Mouse (Mus musculus): ENCODE results near the gene Acrbp.

Gene Acrbp

GRCm38 (mm10) chr6:125071170-125071895, 21.8 kb downstream of the Acrbp start:
- no peak for DNase-seq (ENCODE audit: low spot score)

DNA sequence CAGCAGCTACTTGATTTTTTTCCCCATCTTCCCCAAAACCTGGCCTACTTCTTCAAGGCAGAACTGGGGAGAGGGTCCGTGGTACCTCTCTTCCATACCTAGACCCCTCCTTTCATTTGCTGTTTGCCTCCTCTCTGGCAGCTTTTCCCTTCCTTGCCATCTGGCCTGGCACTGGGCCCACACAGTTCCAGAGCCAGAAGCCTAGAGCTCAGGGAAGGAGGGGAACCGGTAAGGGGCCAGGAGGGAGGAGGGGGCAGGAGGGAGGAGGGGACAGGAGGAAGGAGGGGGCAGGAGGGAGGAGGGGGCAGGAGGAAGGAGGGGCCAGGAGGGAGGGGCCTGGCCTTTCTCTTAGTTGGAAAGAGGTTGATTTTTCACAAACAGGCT, 22.4 kb downstream of the Acrbp start:
- DNase-seq (ENCODE audit: low spot score) = no peak

- no peak for DNase-seq (ENCODE audit: low spot score)
Observed at GRCm38 (mm10) chr6:125073825-125074224, 24.3 kb downstream of the Acrbp start.

DNA sequence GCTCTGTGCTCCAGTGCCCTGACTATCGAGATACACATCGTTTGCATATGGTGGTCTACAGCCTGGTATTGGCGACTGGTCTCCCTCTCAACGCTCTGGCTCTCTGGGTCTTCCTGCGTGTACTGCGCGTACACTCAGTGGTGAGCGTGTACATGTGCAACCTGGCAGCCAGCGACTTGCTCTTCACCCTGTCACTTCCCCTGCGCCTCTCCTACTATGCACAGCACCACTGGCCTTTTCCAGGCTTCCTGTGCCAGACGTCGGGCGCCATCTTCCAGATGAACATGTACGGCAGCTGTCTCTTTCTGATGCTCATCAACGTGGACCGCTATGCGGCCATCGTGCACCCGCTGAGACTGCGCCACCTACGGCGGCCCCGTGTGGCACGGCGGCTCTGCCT, 31.9 kb downstream of the Acrbp start:
- no peak for DNase-seq (ENCODE audit: low spot score)

DNA sequence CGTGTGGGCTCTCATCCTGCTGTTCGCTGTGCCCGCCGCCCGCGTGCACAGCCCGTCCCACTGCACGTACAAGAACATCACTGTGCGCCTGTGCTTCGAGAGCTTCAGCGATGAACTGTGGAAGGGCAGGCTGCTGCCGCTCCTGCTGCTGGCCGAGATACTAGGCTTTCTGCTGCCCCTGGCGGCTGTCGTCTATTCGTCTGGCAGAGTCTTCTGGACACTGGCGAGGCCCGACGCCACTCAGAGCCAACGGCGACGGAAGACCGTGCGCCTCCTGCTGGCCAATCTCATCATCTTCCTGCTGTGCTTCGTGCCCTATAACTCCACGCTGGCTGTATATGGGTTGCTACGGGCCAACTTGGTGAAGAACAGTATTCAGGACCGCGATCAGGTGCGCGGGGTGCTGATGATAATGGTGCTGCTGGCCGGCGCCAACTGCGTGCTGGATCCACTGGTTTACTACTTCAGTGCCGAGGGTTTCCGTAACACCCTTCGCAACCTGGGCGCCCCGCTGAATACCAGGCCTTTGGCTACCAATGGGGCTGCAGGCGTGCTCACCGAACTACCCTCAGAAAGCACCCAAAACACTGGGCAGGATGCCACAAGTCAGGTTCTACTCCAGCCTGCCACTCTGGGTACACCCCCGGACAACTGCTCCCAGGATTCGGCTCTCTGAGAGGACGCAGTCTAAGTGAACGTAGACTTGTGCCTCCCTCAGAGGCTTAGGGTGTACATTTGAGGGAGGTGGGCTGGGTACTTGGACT, 32.5 kb downstream of the Acrbp start:
- no peak for DNase-seq (ENCODE audit: low spot score)

GRCm38 (mm10) chr6:125082801-125083386, 33.4 kb downstream of the Acrbp start:
- DNase-seq (ENCODE audit: low spot score) = no peak

DNA sequence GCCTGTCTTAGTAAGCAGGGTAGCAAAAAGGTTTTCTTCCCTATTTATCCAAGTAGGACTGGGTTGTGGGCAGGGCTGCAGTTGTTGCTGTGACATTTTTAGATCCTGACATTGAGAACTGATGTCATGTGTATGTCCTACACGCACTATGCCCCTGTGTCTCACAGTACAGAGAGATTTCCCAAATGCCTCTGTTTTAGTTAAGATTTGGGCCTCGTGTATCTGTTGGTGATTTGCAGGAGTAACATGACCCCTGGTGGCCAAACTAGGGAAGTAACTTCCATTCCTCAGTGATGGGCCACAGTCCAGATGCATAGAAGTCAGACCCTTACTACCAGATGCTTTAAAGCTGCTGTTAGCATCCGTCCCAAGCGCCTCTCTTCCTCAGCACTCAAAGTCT, 34.9 kb downstream of the Acrbp start:
- DNase-seq (ENCODE audit: low spot score) = peak; percentile 72

DNA sequence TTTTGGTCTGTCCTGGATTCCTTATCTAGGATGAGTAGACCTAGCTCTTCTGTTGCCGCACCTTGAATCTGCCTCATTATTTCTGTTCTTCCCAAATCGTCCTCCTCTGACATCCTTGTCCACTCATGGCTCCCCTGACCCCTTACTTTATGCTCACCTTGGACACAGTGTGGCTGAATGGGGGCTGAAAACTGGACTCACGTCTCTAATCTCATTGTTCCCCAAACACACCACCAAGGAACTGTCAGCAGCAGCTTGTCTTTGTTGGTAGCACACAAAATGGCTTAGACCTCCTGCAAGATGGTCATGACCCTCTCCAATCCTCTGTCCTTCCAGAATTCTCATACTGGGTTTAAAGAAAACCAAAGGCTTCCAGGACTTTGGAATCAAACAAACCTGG, 38.4 kb downstream of the Acrbp start:
- DNase-seq (ENCODE audit: low spot score) = no peak

- DNase-seq (ENCODE audit: low spot score) = no peak
Observed at GRCm38 (mm10) chr6:125088561-125089321, 39.3 kb downstream of the Acrbp start.

DNA sequence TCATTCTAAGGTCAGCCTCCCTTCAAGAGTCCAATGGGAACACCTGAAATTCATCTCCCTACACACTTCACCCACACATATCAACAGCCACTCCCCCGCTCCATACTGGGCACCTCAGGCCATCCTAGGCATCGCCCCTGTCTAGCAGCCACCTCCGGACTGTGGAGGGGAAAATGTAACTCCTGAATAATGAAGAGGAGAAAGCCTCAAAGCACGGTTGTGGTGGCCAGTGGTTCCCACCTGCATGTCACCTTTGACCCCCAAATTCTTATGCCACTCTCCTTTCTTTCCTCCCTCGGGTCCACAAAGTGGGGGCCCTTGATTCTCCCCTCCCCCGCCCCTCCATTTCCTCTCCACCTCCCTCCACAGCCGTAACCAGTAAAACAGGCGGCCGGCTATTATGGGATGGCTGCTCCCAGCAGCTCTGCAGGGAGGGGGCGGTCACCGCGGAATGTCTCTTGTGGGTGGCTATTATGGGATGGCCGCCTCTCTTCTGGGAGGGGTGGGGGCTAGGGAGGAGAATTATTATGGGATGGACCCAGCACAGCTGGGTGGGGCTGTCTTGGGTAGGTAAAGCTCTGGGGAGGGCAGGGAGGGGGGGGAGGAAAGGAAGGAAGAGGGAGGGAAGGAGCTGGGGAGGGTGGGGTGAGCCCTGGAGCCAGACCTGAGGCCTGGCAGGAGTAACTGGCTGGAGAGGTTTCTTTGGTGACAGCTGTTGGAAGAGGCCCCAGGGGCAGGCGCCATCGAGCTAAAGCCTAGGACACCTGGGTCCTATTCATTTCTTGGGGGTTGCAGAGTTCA, 40.2 kb downstream of the Acrbp start:
- DNase-seq (ENCODE audit: low spot score) = no peak

DNA sequence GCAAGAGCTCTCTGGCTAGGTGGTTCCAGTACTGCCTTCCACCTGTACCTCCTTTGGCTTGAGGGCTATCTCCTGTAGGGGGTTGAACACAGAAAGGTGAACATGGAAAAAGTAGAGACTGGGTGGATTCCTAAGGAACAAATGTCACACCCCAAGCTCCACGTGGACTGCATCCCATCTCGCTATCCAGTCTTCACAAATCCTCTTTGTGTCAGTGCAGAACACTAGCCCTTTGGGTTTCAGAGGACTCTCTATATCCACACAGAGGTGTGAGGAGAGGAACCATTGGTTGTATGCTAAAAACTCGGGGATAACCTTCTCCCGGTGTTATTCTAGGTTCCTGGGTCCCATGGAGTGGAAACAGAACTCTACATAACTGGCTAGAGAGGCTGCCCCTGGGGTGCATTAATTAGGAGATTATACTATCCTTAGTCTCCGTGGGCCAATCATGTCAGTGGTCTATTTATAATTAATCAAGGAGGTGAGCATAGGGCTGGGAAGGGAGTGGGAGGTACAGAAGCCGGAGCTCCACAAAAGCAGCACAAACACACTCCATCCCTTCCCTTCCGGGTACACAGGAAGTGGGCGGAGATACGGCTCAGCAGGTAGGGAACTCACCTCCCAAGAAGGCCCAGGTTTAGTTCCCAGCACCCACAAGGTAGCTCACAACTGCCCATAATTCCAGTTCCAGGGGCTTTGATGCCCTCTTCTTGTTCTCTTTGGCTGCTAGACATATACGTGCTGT, 41.0 kb downstream of the Acrbp start:
- DNase-seq (ENCODE audit: low spot score) = no peak

DNA sequence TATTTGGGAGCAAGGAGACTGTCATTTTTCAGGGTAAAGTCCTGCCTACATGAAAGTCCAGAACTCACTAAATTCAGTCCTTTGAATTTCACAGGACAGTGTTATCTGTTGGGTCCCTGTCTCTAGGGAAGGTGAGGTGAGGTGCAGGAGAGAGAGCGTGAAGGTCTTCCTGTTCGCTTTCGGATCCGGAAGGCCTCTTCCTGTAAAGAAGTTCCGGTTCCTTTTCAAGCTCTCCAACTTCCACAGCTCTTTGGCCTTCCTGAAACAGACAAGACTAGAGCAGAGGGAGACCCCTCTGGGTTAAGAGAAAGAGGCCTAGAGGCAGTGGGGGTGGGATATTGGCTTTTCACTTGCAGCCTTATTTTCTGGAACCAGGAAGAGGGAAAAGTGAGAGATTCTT, 42.9 kb downstream of the Acrbp start:
- DNase-seq (ENCODE audit: low spot score) = no peak

- no peak for DNase-seq (ENCODE audit: low spot score)
Observed at GRCm38 (mm10) chr6:125094843-125095242, 45.4 kb downstream of the Acrbp start.

- peak; percentile 84 for DNase-seq (ENCODE audit: low spot score)
Observed at GRCm38 (mm10) chr6:125095391-125096278, 46.1 kb downstream of the Acrbp start, which contains the start of gene Chd4. Gene Chd4 (plus strand): TSS chr6:125095981.

DNA sequence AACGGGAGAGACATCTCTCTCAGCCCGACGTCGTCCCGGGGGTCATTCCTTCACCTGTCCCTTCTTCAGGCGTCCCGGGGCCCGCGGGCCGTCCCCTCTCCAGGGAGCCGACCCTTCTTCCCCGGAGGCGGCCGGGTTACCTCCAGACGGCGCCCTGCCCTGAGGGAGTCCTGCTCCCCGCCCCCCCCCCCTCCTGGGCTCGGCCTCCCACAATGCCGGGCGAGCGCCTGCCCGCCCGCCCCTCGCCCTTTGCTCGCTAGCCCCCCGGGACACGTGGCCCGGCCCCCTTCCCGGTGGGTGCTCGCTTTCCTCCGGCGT, 46.7 kb downstream of the Acrbp start:
- DNase-seq (ENCODE audit: low spot score) = no peak

- no peak for DNase-seq (ENCODE audit: low spot score)
Observed at GRCm38 (mm10) chr6:125096597-125097345, 47.3 kb downstream of the Acrbp start.

GRCm38 (mm10) chr6:125097346-125097689, 47.8 kb downstream of the Acrbp start:
- DNase-seq (ENCODE audit: low spot score) = no peak

GRCm38 (mm10) chr6:125097951-125098350, 48.5 kb downstream of the Acrbp start:
- DNase-seq (ENCODE audit: low spot score) = no peak

- DNase-seq (ENCODE audit: low spot score) = no peak
Observed at GRCm38 (mm10) chr6:125098513-125098912, 49.0 kb downstream of the Acrbp start.

Measured in layer of hippocampus, adult 9-10 months (tissue).